Mouse (Mus musculus): ENCODE measurements around the gene Actg1.

Actg1 gene

DNA sequence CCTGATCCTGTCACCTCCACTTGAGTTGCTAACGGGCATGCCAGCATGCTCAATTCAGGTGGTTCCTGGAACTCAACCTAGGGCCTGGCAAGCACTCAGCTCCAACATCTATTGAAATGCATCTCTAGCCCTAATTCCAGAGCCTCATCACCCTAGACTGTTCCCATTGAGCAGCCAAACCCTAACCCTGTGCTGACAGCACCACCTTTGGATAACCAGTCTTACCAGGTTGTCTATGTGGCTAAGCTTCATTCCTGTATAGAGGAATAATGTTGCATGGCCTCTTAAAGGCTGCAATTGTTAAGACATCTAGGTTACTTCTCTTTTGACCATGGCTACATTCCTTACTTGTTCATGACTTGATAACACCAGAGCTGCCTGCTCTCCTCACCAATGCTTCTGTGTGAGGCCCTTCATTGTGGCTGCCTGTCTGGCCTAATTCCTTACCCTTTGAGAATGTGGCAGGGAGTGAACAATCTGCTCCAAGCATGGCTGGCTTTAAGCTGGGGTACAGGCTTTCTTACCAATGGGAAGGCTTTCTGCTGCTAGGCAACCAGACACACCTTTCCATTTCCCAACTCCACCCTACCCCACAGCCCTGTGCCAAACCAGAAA lies 3.2 kb downstream of the Actg1 start:
- DNase-seq (ENCODE audit: low spot score) = no peak

DNA sequence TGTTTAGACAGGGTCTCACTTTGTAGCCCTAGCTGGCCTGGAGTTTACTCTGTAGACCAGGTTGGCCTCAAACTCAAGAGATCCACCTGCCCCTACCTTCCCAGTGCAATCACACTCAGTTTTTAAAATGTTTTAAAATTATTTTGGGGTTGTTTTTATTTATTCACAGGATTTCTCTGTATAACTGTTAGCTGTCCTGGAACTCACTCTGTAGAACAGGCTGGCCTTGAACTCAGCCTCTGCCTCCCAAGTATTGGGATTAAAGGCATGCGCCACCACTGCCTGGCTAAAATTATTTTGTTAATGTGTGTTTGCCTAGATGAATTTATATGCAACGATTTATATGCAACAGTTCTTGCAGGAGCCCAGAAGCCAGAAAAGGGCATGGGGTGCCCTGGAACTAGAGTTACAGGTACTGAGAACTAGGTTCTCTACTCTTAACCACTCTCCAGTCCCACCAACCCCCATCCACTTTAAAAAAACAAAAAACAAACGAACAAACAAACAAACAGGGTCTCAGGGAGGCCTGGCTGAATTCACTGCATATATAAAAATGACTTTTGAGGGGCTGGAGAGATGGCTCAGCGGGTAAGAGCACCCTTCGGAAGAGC lies 3.9 kb downstream of the Actg1 start:
- DNase-seq (ENCODE audit: low spot score) = no peak

DNA sequence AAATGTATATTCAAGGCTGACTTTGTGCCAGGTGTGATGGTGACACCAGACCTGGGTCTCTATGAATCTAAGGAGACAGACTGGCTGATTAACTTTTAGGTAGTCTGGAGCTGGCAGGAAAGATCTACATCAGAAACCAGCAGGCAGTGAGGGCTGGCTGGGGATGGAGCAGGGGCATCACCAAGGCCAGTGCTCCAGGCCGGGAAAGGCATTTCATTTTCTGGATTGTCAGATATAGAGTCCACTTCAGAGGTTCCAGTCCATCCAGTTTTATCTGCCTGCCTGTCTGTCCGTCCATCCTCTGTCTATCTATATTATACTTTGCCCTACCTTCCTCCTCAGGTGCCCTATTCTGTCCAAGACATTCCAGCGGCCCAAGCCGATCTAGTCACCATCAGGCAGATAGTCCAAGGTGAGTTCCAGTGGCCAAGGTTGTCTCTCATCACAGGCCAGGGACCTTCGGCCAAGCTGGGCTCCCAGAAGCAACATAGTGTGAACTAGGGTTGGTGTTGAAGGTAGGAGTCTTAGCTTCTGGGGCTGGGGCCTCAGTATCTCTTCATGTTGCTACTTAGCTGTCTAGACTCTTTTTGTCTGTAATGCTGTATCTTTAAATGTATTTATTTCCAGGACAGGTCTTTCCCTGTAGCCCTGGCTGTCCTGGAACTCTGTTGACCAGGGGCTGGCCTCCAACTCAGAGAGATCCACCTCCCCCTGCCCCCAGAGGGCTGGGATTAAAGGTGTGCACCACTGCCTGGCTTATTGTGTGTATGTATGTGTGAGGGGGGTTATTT lies 4.6 kb downstream of the Actg1 start:
- peak; percentile 44 for DNase-seq (ENCODE audit: low spot score)

DNA sequence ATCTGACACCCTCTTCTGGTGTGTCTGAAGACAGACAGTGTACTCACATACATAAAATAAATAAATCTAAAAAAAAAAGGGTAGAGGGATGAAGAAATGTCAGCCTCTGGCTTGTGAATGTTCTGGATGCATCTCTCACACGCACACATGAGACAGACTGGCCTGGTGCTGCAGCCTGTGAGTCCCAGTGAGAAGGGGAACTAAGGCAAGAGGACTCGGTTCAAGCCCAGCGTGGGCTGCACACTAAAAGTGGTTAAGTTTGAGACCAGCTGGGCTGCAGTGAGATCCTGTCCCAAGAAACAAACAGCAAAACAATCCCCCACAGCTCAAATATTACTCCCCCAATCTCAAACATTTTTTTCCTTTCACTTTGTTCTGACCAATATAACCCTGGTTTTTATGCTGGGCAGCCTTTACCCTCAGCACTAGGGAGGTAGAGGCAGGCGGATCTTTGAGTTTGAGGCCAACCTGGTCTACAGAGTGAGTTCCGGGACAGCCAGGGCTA lies 5.6 kb downstream of the Actg1 start:
- peak; percentile 8 for DNase-seq (ENCODE audit: low spot score)

DNA sequence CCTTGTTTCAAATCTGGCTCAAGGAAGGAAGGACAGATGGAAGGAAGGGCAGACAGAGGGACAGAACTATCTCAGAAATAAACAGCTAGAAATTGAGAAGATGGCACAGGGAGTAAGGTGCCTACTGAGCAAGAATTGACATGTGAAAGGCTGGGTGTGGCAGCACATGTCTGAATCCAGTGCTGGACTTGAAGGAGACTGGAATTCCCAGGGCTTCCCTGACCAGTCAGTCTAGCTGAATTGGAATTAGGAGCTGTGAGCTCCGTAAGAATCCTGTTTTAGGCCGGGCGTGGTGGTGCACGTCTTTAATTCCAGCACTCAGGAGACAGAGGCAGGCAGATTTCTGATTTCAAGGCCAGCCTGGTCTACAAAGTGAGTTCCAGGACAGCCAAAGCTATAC lies 6.7 kb downstream of the Actg1 start:
- DNase-seq (ENCODE audit: low spot score) = no peak

DNA sequence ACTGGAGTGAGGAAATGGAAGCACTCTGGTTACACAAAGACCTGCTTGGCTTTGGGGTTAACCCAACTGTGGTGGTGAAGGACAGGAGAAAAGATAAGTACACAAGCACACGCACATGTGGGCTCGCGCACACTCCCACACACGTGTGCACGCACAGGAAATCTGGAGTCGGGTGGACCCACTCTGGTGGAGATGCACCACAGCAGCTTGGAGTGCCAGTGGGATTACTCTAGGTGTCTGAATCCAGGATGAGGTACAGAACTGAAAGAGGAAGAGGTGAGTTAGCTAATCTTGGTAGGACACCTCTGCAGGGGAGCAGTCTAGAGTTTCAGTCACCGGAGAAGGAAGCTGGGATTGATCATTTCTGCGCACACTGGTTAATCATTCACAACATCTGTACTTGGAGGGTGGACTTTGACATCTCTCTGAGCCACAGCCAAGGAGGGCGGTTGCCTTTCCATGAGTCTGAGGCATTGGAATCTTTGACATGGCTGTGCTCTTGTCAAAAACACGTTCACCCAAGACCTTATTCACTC lies 8.3 kb downstream of the Actg1 start:
- peak; percentile 10 for DNase-seq (ENCODE audit: low spot score)

DNA sequence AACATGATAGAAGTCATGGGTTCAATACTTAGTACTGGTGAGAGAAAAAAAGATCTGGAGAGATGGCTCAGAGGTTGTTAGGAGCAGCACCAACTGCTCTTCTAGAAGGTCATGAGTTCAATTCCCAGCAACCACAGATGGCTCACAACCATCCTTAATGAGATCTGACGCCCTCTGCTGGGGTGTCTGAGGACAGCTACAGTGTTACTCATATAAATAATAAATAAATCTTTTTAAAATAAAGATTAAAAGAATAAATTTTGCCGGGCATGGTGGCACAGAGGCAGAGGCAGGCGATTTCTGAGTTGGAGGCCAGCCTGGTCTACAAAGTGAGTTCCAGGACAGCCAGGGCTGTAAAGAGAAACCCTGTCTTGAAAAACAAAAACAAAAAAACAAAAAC lies 9.6 kb downstream of the Actg1 start:
- no peak for DNase-seq (ENCODE audit: low spot score)

DNA sequence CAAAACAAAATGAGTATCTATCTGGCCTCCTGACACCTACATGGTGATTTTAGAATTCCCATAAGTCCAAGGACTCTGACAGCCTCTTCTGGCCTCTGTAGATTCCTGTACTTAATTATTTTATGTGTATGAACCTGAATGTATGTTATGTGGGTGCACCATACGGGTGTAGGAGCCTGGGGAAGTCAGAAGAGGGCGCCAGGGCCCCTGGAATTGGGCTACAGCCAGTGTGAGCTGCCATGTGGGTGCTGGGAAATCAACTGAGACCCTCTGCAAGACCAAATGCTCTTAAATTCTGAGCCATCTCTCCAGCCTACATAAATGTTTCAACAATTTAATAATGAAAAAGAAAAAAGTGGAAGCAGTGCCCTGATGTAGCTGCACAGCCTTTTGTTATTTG lies 10.9 kb downstream of the Actg1 start:
- DNase-seq (ENCODE audit: low spot score) = no peak

DNA sequence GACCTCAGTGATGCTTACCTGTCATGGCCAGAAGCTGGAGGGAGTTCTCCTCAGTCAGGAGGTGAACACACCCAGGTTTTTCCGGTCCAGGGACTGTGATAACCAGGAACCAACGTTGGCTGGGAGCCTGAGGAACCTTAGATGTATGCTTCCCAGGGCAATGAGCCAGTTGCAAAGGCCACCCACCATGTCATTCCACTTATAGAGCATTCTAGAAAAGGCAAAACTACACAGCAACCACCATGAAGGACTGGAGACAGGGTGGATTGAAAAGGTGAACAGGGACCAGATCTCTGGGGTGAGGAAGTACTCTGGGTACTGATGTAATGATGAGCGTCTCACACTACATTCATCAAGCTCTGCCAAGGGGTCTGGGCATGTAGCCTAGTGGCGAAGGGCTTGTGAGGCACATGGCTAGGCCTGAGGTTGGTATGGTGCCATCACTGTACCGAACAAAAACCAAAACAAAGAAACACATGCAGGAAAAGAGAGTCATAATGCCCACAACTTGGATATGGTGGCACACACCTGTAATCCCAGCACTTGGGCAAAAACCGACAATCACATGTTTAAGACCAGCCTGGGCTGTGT lies 12.8 kb downstream of the Actg1 start:
- no peak for DNase-seq (ENCODE audit: low spot score)

DNA sequence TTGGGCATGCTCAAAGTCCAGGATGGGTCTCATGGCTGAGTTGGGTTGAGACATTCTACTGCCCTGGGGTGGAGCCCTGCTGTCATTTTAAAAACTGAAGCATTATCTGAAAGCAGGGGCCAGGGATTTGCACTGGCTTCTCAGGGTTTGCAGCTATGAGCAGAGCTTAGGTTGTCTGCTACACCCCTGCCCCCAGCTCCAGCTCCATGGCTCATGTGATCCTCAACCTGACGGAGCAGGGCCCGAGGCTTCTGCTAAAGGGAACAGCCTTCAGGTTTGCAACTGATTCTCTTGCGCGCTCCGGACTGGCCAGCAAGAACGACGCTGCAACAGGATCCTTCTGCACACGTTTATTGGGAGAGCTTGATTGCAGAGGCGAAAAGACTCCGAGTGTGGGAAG lies 28.2 kb downstream of the Actg1 start:
- DNase-seq (ENCODE audit: low spot score) = no peak

DNA sequence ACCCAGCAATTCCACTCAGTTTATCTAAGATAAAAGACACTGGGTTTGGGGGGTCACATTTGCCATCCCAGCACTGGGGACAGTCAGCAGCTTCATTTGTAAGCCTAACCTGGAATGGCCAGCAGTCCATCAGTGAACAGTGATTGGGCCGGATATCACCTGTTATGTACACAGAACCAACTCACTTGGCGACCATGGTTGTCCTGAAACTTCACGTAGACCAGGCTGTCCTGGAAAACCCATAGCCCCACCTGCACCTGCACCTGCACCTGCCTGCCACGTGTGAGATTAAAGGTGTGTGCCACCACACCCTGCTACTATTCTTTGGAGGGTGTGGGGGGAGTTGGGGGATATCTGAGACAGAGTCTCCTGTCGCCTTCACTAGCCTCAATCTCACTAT lies 29.0 kb downstream of the Actg1 start:
- DNase-seq (ENCODE audit: low spot score) = no peak

DNA sequence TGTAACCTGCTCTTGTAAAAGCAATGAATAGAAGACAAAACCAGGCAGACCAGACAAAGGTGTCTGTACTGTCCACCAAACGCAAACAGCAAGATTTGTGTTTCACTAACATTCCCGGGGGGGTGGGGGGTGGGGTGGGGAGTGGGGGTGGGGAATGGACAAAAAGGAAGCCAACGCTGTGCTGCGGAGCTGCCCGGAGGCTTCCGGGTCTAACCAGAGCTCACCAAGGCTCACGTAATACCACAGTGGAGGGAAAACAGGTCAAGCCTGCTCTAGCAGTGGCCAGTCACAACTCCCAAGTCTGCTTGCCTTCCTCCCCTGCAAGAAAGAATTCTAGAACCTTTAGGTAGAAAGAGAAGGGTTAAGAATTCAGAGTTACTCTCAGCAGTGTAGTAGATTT lies 30.9 kb downstream of the Actg1 start:
- DNase-seq (ENCODE audit: low spot score) = no peak

DNA sequence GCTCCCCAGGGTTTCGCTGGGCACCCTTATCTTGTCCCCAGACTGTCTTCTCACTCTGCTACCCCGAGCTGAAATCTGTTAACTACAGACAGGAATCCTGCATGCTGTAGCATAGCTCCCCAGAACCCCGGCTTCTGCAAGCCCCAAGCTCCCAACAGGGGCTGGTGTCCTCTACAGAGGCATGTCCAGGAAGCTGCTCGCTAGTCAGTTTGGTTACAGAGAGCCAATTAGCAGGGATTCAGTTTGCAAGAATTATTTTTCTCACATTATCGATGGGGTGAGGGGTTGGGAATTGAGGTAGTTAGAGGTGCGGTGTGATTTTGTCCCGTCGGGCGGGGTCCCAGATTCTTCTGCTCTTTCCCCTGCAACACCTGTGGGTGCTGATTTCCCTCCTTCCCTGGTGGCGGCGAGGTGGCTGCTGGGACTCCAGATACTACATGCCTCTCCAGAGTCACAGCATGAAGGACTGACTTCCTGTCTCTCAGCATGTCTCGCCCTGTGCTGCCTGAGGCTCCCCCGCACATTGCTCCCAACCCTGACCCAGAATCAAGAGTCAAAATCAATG lies 31.6 kb downstream of the Actg1 start:
- DNase-seq (ENCODE audit: low spot score) = no peak

DNA sequence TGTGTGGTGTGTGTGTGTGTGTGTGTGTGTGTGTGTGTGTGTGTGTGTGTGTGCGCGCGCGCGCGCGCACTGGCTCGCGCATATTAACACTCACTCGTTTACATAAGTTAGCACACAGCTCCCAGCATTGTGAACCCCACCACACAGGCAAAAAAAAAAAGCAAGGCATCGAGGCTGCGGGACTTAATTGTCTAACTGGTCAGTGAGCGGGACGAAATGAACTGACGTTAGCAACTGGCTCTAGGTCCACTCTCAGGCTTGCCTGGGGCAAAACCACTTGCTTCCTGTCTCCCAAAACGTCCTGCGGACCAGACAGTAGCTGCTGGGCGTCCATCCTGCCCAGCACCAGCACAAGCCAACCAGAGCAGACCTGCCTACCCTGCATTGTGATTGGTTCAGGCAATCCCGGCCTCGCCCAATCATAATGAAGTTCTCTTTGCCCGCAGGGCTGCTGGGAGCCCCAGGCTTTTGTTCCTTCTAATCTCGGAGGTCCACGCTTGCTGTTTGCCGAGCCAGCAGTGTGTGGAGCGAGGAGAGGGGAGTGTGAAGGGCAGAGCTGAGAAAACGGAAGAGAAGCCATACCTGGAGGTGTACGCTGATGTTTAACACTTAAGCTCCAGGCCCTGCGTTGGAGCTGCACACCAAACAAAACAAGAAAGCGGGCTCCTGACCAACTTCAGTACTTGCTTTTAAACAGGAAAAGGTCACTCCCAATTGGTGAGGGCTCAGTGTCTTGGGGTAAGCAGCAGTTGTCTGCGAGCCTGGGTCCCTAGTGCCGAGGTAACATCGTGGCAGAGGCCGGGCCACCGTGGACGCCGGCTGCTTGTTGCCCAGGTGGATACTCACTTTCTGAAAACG lies 32.3 kb downstream of the Actg1 start:
- peak; percentile 96 for DNase-seq (ENCODE audit: low spot score)

DNA sequence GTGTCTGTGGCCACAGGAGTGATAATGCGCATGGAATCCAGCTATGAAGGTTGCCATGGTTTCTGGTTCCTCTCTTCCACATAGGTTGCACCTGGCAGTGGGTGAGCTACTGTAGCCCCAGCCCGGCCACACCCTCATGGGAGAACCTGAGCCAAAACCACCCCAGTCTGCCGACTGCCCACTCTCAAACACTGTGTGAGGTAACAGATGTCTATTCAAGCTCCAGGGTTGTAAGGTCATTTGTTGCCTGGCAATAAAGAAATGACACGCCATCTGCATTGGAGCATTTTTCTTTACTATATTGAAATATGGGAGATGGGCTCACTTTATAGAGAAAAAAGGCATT lies 33.0 kb downstream of the Actg1 start:
- DNase-seq (ENCODE audit: low spot score) = no peak

DNA sequence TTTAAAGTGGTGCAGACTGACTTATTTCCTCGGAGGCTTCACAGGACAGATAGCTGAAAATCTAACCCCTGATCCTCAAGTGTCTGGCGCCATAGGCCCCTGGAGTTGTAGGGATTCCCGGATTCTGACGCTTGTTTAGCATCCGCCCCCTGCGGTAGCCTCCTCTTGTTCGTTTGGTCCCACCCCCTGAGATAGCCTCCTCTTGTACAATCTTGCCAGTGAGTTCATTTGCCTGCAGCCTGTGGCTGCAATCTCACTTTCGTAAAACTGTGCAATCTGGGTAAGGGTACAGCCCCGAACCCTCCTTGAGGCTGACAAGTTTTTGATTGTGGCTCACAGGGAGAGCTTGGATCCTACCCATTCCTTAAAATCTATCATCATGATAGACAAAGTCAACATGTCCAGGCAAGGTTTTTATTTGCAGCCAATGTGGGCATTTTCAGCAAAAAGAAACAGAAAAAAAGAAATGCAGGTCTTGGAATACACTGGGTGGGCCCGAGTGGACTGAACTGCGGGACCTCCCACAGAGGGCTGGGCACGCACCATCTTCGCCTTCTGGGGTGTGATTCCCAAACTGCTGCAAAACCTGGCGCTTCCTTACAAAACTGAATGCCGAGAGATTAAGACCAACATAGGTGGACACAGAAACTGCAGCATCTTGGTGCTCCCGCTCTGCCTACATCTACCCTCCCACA lies 33.5 kb downstream of the Actg1 start:
- DNase-seq (ENCODE audit: low spot score) = no peak

DNA sequence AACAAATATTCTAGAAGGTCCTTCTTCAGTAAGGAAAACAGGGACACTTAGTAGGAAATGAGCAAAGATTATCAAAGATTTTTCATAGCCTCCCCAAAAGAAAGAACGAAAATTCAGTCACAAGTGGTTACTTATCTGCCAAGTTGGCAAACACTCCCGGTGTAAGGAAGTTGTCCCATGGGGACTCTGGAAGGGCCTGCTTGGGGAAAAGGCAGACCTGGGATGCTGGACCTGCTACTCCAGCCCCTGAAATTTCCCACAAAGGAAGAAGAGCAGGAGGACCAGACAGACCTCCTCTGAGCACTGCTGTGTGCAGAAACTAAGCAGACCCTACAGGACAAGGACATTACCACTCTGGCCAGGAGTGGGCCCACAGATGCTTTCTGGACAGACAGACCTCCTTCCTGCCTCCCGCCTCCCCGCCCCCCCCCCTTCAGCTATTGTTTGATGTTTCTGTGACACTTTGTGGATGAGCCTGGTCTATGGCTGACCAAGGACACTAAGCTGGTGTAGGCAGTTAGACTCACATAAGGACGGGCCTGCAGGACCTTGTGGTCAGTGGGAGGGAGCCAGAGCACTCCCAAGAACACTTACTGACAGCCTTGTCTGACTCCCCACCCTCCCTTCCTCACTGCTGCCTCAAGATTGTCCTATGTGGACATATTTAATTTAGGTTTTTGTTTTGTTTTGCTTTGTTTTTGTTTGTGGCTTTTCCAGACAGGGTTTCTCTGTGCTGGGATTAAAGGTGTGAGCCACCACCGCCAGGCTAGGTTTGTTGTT lies 34.2 kb downstream of the Actg1 start:
- DNase-seq (ENCODE audit: low spot score) = no peak

DNA sequence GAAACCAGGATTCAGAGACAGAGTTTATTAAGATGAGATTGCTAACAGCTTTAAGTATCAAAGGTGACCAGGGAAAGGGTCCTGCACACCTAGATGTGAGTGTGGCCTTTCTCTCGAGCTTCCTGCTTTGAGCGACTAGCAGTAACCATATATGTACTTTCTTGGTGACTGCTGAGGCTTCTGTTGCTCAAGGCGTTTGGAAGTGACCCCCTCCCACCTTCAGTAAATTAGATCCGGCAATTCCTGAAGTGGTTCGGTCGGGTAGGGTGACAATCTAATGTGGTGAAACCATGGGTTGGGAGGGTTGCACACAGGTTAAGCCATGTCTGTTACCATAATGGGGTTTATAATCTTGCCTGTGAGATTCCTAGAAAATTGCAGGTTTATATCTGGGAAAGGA lies 36.3 kb downstream of the Actg1 start:
- DNase-seq (ENCODE audit: low spot score) = no peak

DNA sequence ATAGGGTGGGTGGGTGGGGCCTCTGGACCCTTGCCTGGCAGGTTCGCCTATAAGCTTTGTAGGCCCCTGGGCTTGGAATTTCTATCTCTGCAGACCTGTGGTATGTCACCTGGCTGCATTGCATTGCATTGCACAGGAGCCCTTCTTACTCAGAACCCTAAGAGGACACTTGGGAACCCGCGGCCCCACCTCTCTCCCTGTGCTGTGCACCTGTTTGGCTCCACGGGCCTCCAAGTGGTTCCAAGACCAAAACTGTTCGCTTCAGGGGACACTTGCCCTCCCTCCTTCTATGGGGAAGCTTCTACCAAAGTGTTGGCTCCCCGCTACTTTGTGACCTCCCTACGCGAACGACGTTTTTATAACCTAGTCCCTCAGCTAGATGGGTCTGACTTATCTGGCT lies 36.8 kb downstream of the Actg1 start:
- no peak for DNase-seq (ENCODE audit: low spot score)

DNA sequence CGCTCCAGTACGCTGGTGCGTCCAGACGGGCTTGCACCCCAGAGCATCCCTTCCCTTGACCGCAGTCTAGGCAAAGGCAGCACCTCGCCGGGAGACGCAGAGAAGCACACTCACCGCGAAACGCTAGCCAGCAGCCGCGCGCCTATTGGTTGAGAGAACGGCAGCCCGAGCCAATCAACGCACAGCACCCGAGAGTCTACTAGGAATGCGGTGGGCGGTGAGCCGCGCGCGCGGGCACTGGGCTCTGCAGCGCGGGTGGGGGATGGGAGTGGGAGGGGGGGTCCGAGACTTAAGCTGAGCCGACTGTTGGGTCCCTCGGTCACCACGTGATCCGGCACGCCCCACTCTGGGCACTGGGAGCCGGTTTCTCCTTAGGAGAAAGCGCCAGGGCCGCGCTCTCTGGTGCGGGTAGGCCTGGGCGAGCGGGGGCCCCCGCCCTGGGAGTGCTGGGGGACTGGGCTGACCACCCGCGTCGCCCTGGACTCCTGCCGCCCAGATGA lies 37.5 kb downstream of the Actg1 start:
- DNase-seq (ENCODE audit: low spot score) = peak; percentile 98

Data from retina, embryonic 14.5 days (tissue).